Mouse (Mus musculus) spleen, adult 2 months (tissue): Measurements from ENCODE around the gene Ntrk2. TPM values are rescaled to one million over a fixed set of nuclear protein-coding genes. Genes with fewer than 3 reads are reported as not detected.

Source experiments
- DNase-seq, 2 experiments: peaks; one replicate each; pipeline versions ENCODE4 v3.0.0 to v3.0.0-alpha.2; 2012 to 2021; ENCODE audit warnings: low spot score in 2 of 2, low read depth in 1 of 2
- H3K27ac ChIP-seq: fragments of 200-500 bp; 2 replicates; pipeline ENCODE4 v1.5.1; 2012; ENCODE audit warnings: low read length, inconsistent platforms; ENCODE audit not compliant: insufficient read depth
- H3K27me3 ChIP-seq: fragments of 200-500 bp; 2 replicates; pipeline ENCODE4 v1.6.1; 2012; ENCODE audit warnings: mild to moderate bottlenecking, moderate library complexity, low read length, inconsistent platforms; ENCODE audit not compliant: control insufficient read depth, insufficient read depth
- H3K36me3 ChIP-seq: fragments of 200-500 bp; 2 replicates; pipeline ENCODE4 v1.6.1; 2012; ENCODE audit warnings: mild to moderate bottlenecking, low read length, inconsistent platforms; ENCODE audit not compliant: control insufficient read depth, insufficient read depth
- H3K4me1 ChIP-seq: fragments of 200-500 bp; 2 replicates; pipeline ENCODE4 v1.6.1; 2011; ENCODE audit warnings: inconsistent platforms; ENCODE audit not compliant: control insufficient read depth, insufficient read depth, insufficient read length
- H3K4me3 ChIP-seq: fragments of 200-500 bp; 2 replicates; pipeline ENCODE4 v1.5.1; 2011; ENCODE audit warnings: mild to moderate bottlenecking, inconsistent platforms; ENCODE audit not compliant: insufficient read depth, insufficient read length; ENCODE audit errors: extremely low read depth
- CTCF ChIP-seq: fragments of 200-500 bp; IDR thresholded peaks from 2 replicates; pipeline ENCODE4 v1.5.1; 2011; ENCODE audit warnings: mild to moderate bottlenecking, inconsistent platforms; ENCODE audit not compliant: insufficient read depth, insufficient read length, insufficient replicate concordance; ENCODE audit errors: extremely low read depth
- POLR2A ChIP-seq: fragments of 200-500 bp; IDR thresholded peaks from 2 replicates; pipeline ENCODE4 v1.6.1; 2011; ENCODE audit warnings: low read depth, low read length, inconsistent platforms
- WGBS: fragments of 180-500 bp; shearing (Covaris S2); methylation state at CpG from one replicate; pipeline ENCODE4 v1.1.7; 2018; 5-methylcytosine and 5-hydroxymethylcytosine counted together
- polyA plus RNA-seq: library from polyadenylated mRNA; depleted of rRNA; stranded (reverse); fragments of >200 nt; gene quantifications from 2 replicates; pipeline ENCODE4 v1.2.3, GENCODE M21; 2012

Ntrk2 gene
- polyA plus RNA-seq, 1 experiment, result 1.3 TPM

- H3K27ac ChIP-seq, result no peak overlapping the region
- WGBS, result 81% methylated on average over 11 of the region's 11 CpGs
- TF ChIP-seq CTCF (no peak), POLR2A (no peak)
- no peak for DNase-seq
- no peaks in the 10 kb centered on the region for H3K4me1 ChIP-seq
- no peak overlapping the region for H3K4me3 ChIP-seq
- no peaks in the 10 kb centered on the region for H3K27me3 ChIP-seq
- no peaks in the 10 kb centered on the region for H3K36me3 ChIP-seq
Measured at GRCm38 (mm10) chr13:59144321-59144856, 338.0 kb downstream of the Ntrk2 start.

DNA sequence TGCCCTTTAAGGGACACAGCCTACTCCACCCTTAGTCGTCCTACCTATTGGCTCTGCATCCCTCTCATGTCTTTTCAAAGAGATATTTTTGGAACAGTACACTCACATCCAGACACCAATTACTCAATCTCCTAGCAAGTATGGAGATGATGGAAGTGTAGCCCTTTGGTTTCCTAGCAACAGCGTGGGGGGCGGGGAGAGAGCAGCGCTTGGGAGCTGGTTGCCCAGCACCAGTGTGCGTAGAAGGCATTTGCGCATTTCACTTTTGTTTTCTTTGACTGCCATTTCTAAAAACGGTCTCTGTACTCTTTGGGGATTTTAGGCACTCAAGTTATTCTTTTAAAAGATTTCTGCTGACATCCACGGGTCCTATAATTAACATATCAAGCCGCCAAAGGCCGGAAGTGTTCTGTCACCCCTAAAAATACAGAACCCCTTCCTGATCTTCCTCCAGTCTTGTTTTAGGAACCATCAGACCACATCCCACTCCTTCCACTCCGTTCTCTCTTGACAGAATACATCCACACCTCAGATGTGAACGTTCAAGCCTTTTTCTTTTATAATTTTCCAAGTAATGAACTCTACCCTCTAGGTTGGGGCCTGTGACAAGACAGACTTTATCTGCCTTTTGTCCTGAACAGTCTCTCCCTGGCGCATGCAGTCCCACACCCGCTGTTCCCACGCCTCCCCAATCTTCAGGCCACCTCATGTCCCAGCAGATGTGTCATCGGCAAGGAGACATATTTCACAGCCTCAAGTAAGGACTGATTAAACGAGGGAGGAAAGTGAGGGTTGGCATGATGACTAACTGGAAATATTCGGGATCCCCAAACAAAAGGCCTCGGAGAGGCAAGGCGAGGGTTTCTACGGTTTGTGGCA, 339.5 kb downstream of the Ntrk2 start:
- Histone ChIP-seq H3K27ac (no peak overlapping the region), H3K36me3 (no peaks in the 10 kb centered on the region), H3K27me3 (no peaks in the 10 kb centered on the region), H3K4me3 (no peak overlapping the region), H3K4me1 (no peaks in the 10 kb centered on the region)
- TF ChIP-seq POLR2A (no peak), CTCF (no peak)
- WGBS, result 69% methylated on average over 21 of the region's 21 CpGs
- no peak for DNase-seq

GRCm38 (mm10) chr13:59146616-59147015, 340.2 kb downstream of the Ntrk2 start:
- no peak overlapping the region for H3K4me3 ChIP-seq
- H3K4me1 ChIP-seq, result no peaks in the 10 kb centered on the region
- H3K27ac ChIP-seq, result no peak overlapping the region
- H3K27me3 ChIP-seq, result no peaks in the 10 kb centered on the region
- H3K36me3 ChIP-seq, result no peaks in the 10 kb centered on the region
- no peak for DNase-seq
- TF ChIP-seq CTCF, result no peak
- no peak for TF ChIP-seq POLR2A
- WGBS, result 95% methylated on average over 7 of the region's 7 CpGs

- TF ChIP-seq CTCF (no peak), POLR2A (no peak)
- 90% methylated on average over 4 of the region's 4 CpGs for WGBS
- no peak for DNase-seq
- Histone ChIP-seq H3K36me3 (no peaks in the 10 kb centered on the region), H3K27me3 (no peaks in the 10 kb centered on the region), H3K4me3 (no peak overlapping the region), H3K4me1 (no peaks in the 10 kb centered on the region), H3K27ac (no peak overlapping the region)
Measured at GRCm38 (mm10) chr13:59147976-59148375, 341.6 kb downstream of the Ntrk2 start.

GRCm38 (mm10) chr13:59148793-59149192, 342.4 kb downstream of the Ntrk2 start:
- DNase-seq, result no peak
- no peaks in the 10 kb centered on the region for H3K4me1 ChIP-seq
- H3K36me3 ChIP-seq, result no peaks in the 10 kb centered on the region
- no peaks in the 10 kb centered on the region for H3K27me3 ChIP-seq
- 83% methylated on average over 10 of the region's 10 CpGs for WGBS
- TF ChIP-seq CTCF (no peak), POLR2A (no peak)
- no peak overlapping the region for H3K4me3 ChIP-seq
- H3K27ac ChIP-seq, result no peak overlapping the region

DNA sequence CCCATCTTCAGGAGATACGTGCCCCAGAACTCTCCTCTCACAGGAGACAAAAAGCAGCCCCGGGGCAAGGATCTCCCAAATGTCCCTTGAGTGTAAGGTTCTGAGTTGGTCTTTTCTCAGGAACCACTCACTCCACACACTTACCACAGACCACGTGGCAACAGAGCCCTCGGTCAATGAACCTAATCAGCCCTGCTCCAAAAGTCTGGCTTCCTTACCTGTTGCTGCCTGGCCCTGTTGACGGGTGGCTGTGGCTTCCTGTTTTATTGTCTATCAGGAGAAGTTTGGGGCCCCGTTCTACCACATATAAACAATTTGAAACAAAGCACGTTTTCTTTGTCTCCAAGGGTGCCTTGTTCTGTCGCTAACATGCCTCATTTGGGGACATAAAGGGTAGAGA, 357.6 kb downstream of the Ntrk2 start:
- Histone ChIP-seq H3K4me3 (no peak overlapping the region), H3K27ac (no peak overlapping the region), H3K27me3 (no peaks in the 10 kb centered on the region), H3K4me1 (no peaks in the 10 kb centered on the region), H3K36me3 (no peaks in the 10 kb centered on the region)
- 53% methylated on average over 8 of the region's 8 CpGs for WGBS
- TF ChIP-seq CTCF (no peak), POLR2A (no peak)
- no peak for DNase-seq

GRCm38 (mm10) chr13:59173840-59174239, 367.5 kb downstream of the Ntrk2 start:
- Histone ChIP-seq H3K27me3 (no peaks in the 10 kb centered on the region), H3K4me1 (no peaks in the 10 kb centered on the region), H3K4me3 (no peak overlapping the region), H3K27ac (no peak overlapping the region), H3K36me3 (no peaks in the 10 kb centered on the region)
- TF ChIP-seq POLR2A, result no peak
- no peak for TF ChIP-seq CTCF
- no peak for DNase-seq
- WGBS, result 83% methylated on average over 8 of the region's 8 CpGs
